Mouse (Mus musculus): Measurements from ENCODE around the gene Tgm1. TPM values are rescaled to one million over a fixed set of nuclear protein-coding genes. Genes with fewer than 3 reads are reported as not detected.
A peak's percentile ranks its signal among the peaks of the same experiment; 100 is the strongest.

Tgm1 gene
- polyA plus RNA-seq, 2 experiments, result 2.0 to 2.4 TPM

- H3K27me3 ChIP-seq (ENCODE audit: control insufficient read depth, insufficient read depth, low read length), result no peaks in the 10 kb centered on the region
- no peaks in the 10 kb centered on the region for H3K4me1 ChIP-seq (replicated peaks; ENCODE audit: control insufficient read depth in 2 of 2, insufficient read depth in 2 of 2, low read length in 1 of 2)
- ATAC-seq (ENCODE audit: insufficient read depth) (no peak), DNase-seq (ENCODE audit: low read depth in 3 of 3, low spot score in 3 of 3) (no peak)
- no peak overlapping the region for H3K9ac ChIP-seq (replicated peaks)
- H3K27ac ChIP-seq, result no peak overlapping the region
- H3K4me3 ChIP-seq (ENCODE audit: insufficient read depth in 1 of 2, low read depth in 2 of 2, low read length in 2 of 2), result no peak overlapping the region
- no peak for TF ChIP-seq EP300 (IDR thresholded peaks at IDR 0.05; ENCODE audit: low read depth)
- TF ChIP-seq CTCF (IDR thresholded peaks at IDR 0.05; ENCODE audit: low read depth), result no peak
- no peaks in the 10 kb centered on the region for H3K9me3 ChIP-seq (ENCODE audit: control insufficient read depth, low read length)
- H3K36me3 ChIP-seq (replicated peaks; ENCODE audit: control insufficient read depth, insufficient read depth, low read depth), result no peaks in the 10 kb centered on the region
- 61% methylated on average over 7 of the region's 7 CpGs for WGBS (ENCODE audit: insufficient replicate concordance)
- H3K4me2 ChIP-seq (ENCODE audit: low read depth), result no peak overlapping the region
These were observed 21.1 kb upstream of the Tgm1 start for GRCm38 (mm10) chr14:55734869-55735268.

- ATAC-seq (ENCODE audit: insufficient read depth) (no peak), DNase-seq (ENCODE audit: low read depth in 3 of 3, low spot score in 3 of 3) (no peak)
- 47% methylated on average over 10 of the region's 10 CpGs for WGBS (ENCODE audit: insufficient replicate concordance)
- Histone ChIP-seq H3K9me3 (ENCODE audit: control insufficient read depth, low read length) (no peaks in the 10 kb centered on the region), H3K9ac (replicated peaks) (no peak overlapping the region), H3K4me2 (ENCODE audit: low read depth) (no peak overlapping the region), H3K36me3 (replicated peaks; ENCODE audit: control insufficient read depth, insufficient read depth, low read depth) (no peaks in the 10 kb centered on the region), H3K4me1 (replicated peaks; ENCODE audit: control insufficient read depth in 2 of 2, insufficient read depth in 2 of 2, low read length in 1 of 2) (no peaks in the 10 kb centered on the region), H3K4me3 (ENCODE audit: insufficient read depth in 1 of 2, low read depth in 2 of 2, low read length in 2 of 2) (no peak overlapping the region), H3K27ac (no peak overlapping the region), H3K27me3 (ENCODE audit: control insufficient read depth, insufficient read depth, low read length) (no peaks in the 10 kb centered on the region)
- TF ChIP-seq CTCF (IDR thresholded peaks at IDR 0.05; ENCODE audit: low read depth) (no peak), EP300 (IDR thresholded peaks at IDR 0.05; ENCODE audit: low read depth) (no peak)
These were observed 20.2 kb upstream of the Tgm1 start for GRCm38 (mm10) chr14:55733889-55734288.

GRCm38 (mm10) chr14:55730531-55731032 is 16.9 kb upstream of the Tgm1 start:
- no peak overlapping the region for H3K27ac ChIP-seq
- no peak for DNase-seq (ENCODE audit: low read depth in 3 of 3, low spot score in 3 of 3)

GRCm38 (mm10) chr14:55730116-55730515 is 16.4 kb upstream of the Tgm1 start:
- Histone ChIP-seq H3K9me3 (ENCODE audit: control insufficient read depth, low read length) (no peaks in the 10 kb centered on the region), H3K4me3 (ENCODE audit: insufficient read depth in 1 of 2, low read depth in 2 of 2, low read length in 2 of 2) (no peak overlapping the region), H3K27ac (no peak overlapping the region), H3K27me3 (ENCODE audit: control insufficient read depth, insufficient read depth, low read length) (no peaks in the 10 kb centered on the region), H3K36me3 (replicated peaks; ENCODE audit: control insufficient read depth, insufficient read depth, low read depth) (no peaks in the 10 kb centered on the region), H3K9ac (replicated peaks) (no peak overlapping the region), H3K4me2 (ENCODE audit: low read depth) (no peak overlapping the region), H3K4me1 (replicated peaks; ENCODE audit: control insufficient read depth in 2 of 2, insufficient read depth in 2 of 2, low read length in 1 of 2) (no peaks in the 10 kb centered on the region)
- WGBS (ENCODE audit: insufficient replicate concordance), result 59% methylated on average over 7 of the region's 7 CpGs
- no peak for DNase-seq (ENCODE audit: low read depth in 3 of 3, low spot score in 3 of 3)
- ATAC-seq (ENCODE audit: insufficient read depth), result no peak
- TF ChIP-seq EP300 (IDR thresholded peaks at IDR 0.05; ENCODE audit: low read depth), result no peak

More at GRCm38 (mm10) chr14:55730531-55731032, 16.9 kb upstream of the Tgm1 start:
- H3K27me3 ChIP-seq (ENCODE audit: control insufficient read depth, insufficient read depth, low read length), result no peaks in the 10 kb centered on the region
- WGBS (ENCODE audit: insufficient replicate concordance), result 56% methylated on average over 7 of the region's 7 CpGs
- H3K4me3 ChIP-seq (ENCODE audit: insufficient read depth in 1 of 2, low read depth in 2 of 2, low read length in 2 of 2), result no peak overlapping the region
- TF ChIP-seq EP300 (IDR thresholded peaks at IDR 0.05; ENCODE audit: low read depth) (no peak), CTCF (IDR thresholded peaks at IDR 0.05; ENCODE audit: low read depth) (no peak)
- peak; percentile 35; the same call in 1 of the 2 replicates for ATAC-seq (ENCODE audit: insufficient read depth)
- H3K4me2 ChIP-seq (ENCODE audit: low read depth), result no peak overlapping the region
- no peaks in the 10 kb centered on the region for H3K4me1 ChIP-seq (replicated peaks; ENCODE audit: control insufficient read depth in 2 of 2, insufficient read depth in 2 of 2, low read length in 1 of 2)
- no peaks in the 10 kb centered on the region for H3K36me3 ChIP-seq (replicated peaks; ENCODE audit: control insufficient read depth, insufficient read depth, low read depth)
- H3K9ac ChIP-seq (replicated peaks), result no peak overlapping the region
- H3K9me3 ChIP-seq (ENCODE audit: control insufficient read depth, low read length), result no peaks in the 10 kb centered on the region

GRCm38 (mm10) chr14:55727889-55728685 is 14.4 kb upstream of the Tgm1 start:
- no peak for ATAC-seq (ENCODE audit: insufficient read depth)
- TF ChIP-seq CTCF (IDR thresholded peaks at IDR 0.05; ENCODE audit: low read depth) (no peak), EP300 (IDR thresholded peaks at IDR 0.05; ENCODE audit: low read depth) (no peak)

More at GRCm38 (mm10) chr14:55727889-55728685, 14.4 kb upstream of the Tgm1 start:
- H3K9me3 ChIP-seq (ENCODE audit: control insufficient read depth, low read length), result no peaks in the 10 kb centered on the region
- no peak overlapping the region for H3K4me2 ChIP-seq (ENCODE audit: low read depth)
- no peak overlapping the region for H3K9ac ChIP-seq (replicated peaks)
- no peaks in the 10 kb centered on the region for H3K27me3 ChIP-seq (ENCODE audit: control insufficient read depth, insufficient read depth, low read length)
- H3K4me1 ChIP-seq (replicated peaks; ENCODE audit: control insufficient read depth in 2 of 2, insufficient read depth in 2 of 2, low read length in 1 of 2), result peaks cover 12 to 13% of the 10 kb centered on the region in 2 experiments; a peak in 3 of 4 replicates
- H3K27ac ChIP-seq, result no peak overlapping the region
- 44% methylated on average over 8 of the region's 8 CpGs for WGBS (ENCODE audit: insufficient replicate concordance)
- no peak for DNase-seq (ENCODE audit: low read depth in 3 of 3, low spot score in 3 of 3)
- H3K36me3 ChIP-seq (replicated peaks; ENCODE audit: control insufficient read depth, insufficient read depth, low read depth), result no peaks in the 10 kb centered on the region
- H3K4me3 ChIP-seq (ENCODE audit: insufficient read depth in 1 of 2, low read depth in 2 of 2, low read length in 2 of 2), result no peak overlapping the region
